Comparison of ENCODE assay signal across 23 mouse cellular contexts in the genomic region with DNA sequence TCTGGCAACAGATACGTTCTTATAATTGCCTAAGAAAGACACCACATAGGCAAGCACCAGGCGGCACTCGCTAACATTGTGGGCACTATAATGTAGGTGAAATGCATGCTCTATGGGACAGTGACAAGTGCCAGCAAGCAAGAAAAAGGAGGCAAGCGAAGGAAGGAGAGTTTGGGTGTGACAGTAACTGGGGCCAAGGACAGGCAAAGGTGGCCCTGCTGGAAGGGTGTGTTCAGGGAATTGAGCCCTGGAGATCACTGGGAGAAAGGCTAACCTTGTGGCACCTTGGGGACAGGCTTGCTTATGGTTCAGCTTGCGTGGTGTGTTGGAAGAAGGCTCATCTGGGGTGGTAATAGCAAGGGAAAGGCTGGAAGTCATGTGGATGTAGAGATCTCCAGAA. TPM values are rescaled to one million over a fixed set of nuclear protein-coding genes. Genes with fewer than 3 reads are reported as not detected.
DNase-seq lines count a peak whose midpoint lies in the region; ATAC-seq and TF ChIP-seq lines count a peak whose summit lies in the region.
"Had no signal": no experiment of that assay in that cellular context is flagged by ENCODE, and none has a peak within 500 bp of the region (broad histone marks: within the 10 kb centered on the region; RNA-seq: fewer than 3 reads in every experiment).

No protein-coding gene starts in this region.

- ATAC-seq in midbrain, embryonic 15.5 days (replicated peaks): no peak
- ATAC-seq: CD4-positive, CD25-positive, alpha-beta regulatory T cell, adult 4 months; forebrain, embryonic 14.5 days; forebrain, embryonic 16.5 days; Patski had no signal

- H3K4me3 ChIP-seq in small intestine, adult 2 months (ENCODE audit: low read depth, low read length): no peak overlapping the region
- H3K4me3 ChIP-seq in midbrain, embryonic 15.5 days: no peak overlapping the region
- H3K4me3 ChIP-seq: embryonic facial prominence, embryonic 12.5 days; forebrain, embryonic 12.5 days had no signal

- no peaks in the 10 kb centered on the region for H3K36me3 ChIP-seq in small intestine, adult 2 months (ENCODE audit: control insufficient read depth, insufficient read depth, low read length)
- no peaks in the 10 kb centered on the region for H3K36me3 ChIP-seq in midbrain, embryonic 15.5 days (replicated peaks)
- H3K36me3 ChIP-seq: embryonic facial prominence, embryonic 12.5 days; forebrain, embryonic 12.5 days; G1E had no signal

- TF ChIP-seq POLR2A in small intestine, adult 2 months (IDR thresholded peaks at IDR 0.05; ENCODE audit: low read depth, low read length): no peak

- 64% methylated on average over 5 of the region's 5 CpGs for WGBS in small intestine, adult 2 months
- 86% methylated on average over 5 of the region's 5 CpGs for WGBS in midbrain, embryonic 15.5 days

- no peak overlapping the region for H3K4me2 ChIP-seq in midbrain, embryonic 15.5 days
- H3K4me2 ChIP-seq: embryonic facial prominence, embryonic 12.5 days; forebrain, embryonic 12.5 days had no signal

- peak overlapping the region; percentile 80 for H3K27ac ChIP-seq in small intestine, adult 2 months (ENCODE audit: insufficient read depth, low read depth, low read length)
- H3K27ac ChIP-seq in midbrain, embryonic 15.5 days: no peak overlapping the region
- H3K27ac ChIP-seq: embryonic facial prominence, embryonic 12.5 days; forebrain, embryonic 12.5 days had no signal

- peaks cover 11% of the 10 kb centered on the region; the same call in 1 of the 2 replicates for H3K4me1 ChIP-seq in small intestine, adult 2 months (ENCODE audit: control insufficient read depth, insufficient read depth, insufficient read length, low read length)
- H3K4me1 ChIP-seq in midbrain, embryonic 15.5 days: no peaks in the 10 kb centered on the region
- H3K4me1 ChIP-seq: embryonic facial prominence, embryonic 12.5 days; forebrain, embryonic 12.5 days had no signal

- H3K9me3 ChIP-seq in midbrain, embryonic 15.5 days: no peaks in the 10 kb centered on the region
- H3K9me3 ChIP-seq: embryonic facial prominence, embryonic 12.5 days; forebrain, embryonic 12.5 days; G1E had no signal

- no peak overlapping the region for H3K9ac ChIP-seq in midbrain, embryonic 15.5 days
- H3K9ac ChIP-seq: embryonic facial prominence, embryonic 12.5 days; forebrain, embryonic 12.5 days had no signal

- H3K27me3 ChIP-seq in small intestine, adult 2 months (ENCODE audit: control insufficient read depth, insufficient read depth, low read length): no peaks in the 10 kb centered on the region
- H3K27me3 ChIP-seq in midbrain, embryonic 15.5 days (replicated peaks): no peaks in the 10 kb centered on the region
- H3K27me3 ChIP-seq: CH12.LX; embryonic facial prominence, embryonic 12.5 days; forebrain, embryonic 12.5 days; Patski had no signal

- DNase-seq in adrenal gland, adult 2 months: peak; percentile 8
- no peak for DNase-seq in adrenal gland, adult 18-20 months (ENCODE audit: low spot score in 2 of 2)
- peak; percentile 47 for DNase-seq in adrenal gland, postnatal 14 days
- DNase-seq in adrenal gland, adult 8-10 months: no peak
- peak; percentile 27 for DNase-seq in ZHBTc4 (ENCODE audit: low read depth, low spot score)
- DNase-seq in cerebellum, adult 8-10 months: no peak
- DNase-seq: B cell, adult 2 months; cerebellum, adult 11-12 months; cerebellum, adult 2 months; cerebellum, adult 9-11 months; cerebellum, postnatal 14 days; cerebellum, postnatal 36 days; embryo, embryonic 11 days had no signal

- no peak for TF ChIP-seq CTCF in small intestine, adult 2 months (IDR thresholded peaks at IDR 0.05; ENCODE audit: extremely low read depth, insufficient read length, insufficient replicate concordance, low read depth, low read length)

RNA-seq across cellular contexts. Expression of gene Slc35f5, which starts 45.7 kb away (rescaled TPM):
- total RNA-seq in adrenal gland, adult 2 months (2021): 10 to 100 TPM; 36.1 to 36.2 TPM
- 10.1 and 11.2 TPM in 2 replicates for polyA plus RNA-seq in adrenal gland, adult 2 months (2012; rRNA removed)
- total RNA-seq in adrenal gland, adult 18-20 months (2021): 10 to 100 TPM; 32.1 to 36.7 TPM
- total RNA-seq in adrenal gland, postnatal 14 days (2021): 40.4 and 46.4 TPM in 2 replicates
- total RNA-seq in adrenal gland, adult 8-10 months (2022): 10 to 100 TPM; 32.6 to 43.8 (median 38.3) TPM
- 14.4 and 29.4 TPM in 2 replicates for polyA plus RNA-seq in small intestine, adult 2 months (2012; rRNA removed)
- polyA plus RNA-seq in midbrain, embryonic 15.5 days (2015; fragmentation: Nextera tagmentation; extraction: Ambion mirVana): 33.7 and 35.2 TPM in 2 replicates

Comparison
In these comparisons a context has a peak if more than half of its experiments do, and no peak if none do; other contexts are left out.
1. DNase-seq: peak in adrenal gland, adult 2 months (single experiment), adrenal gland, postnatal 14 days (single experiment) and ZHBTc4 (single experiment); none in adrenal gland, adult 18-20 months (0 of 2), adrenal gland, adult 8-10 months (single experiment) and cerebellum, adult 8-10 months (single experiment).